Mouse (Mus musculus): ENCODE results near the gene Olfr153. TPM values are rescaled to one million over a fixed set of nuclear protein-coding genes. Genes with fewer than 3 reads are reported as not detected.
"Not testable (repeated sequence)": the region's sequence is repeated elsewhere in the genome, so short reads cannot be mapped to it uniquely, and the experiment has no call there.

Gene Olfr153
- polyA plus RNA-seq, 1 experiment from 2014 or later = not detected

DNA sequence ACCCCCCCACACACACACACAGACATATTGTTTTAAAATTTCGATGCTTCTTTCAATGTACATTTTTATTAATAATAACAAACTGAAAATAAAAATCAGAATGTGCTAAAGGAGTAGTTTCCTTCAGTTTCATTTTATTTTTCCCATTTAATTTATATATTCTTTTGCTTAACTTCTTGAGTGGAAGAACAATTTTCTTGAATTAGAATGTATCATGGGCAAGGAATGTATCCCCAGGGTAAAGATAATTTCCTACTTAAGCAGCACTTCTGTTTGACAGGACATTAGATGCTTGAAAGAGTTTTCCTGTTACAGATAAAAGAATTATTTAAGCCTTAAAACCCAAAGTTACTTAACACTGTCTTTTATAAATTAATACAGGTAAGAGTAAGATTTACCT is 42.0 kb downstream of the Olfr153 start, which contains the start of gene Olfr1129:
TSS of gene Olfr1129 (plus strand) at position 301 of the 400 bp plus-strand sequence.
- H3K9me3 ChIP-seq; ATAC-seq (ENCODE audit: extremely low read depth, insufficient number of reproducible peaks, low FRiP score, low TSS enrichment); H3K27me3 ChIP-seq (replicated peaks); H3K4me2 ChIP-seq; H3K4me1 ChIP-seq; H3K4me3 ChIP-seq; H3K36me3 ChIP-seq; H3K27ac ChIP-seq (replicated peaks); H3K9ac ChIP-seq: not testable (repeated sequence)
- WGBS = 71% methylated on average over 1 of the region's 1 CpGs

Other genes starting within 250 kb of the Olfr153 start
- not detected in 2 replicates for gene Olfr1118, start 224.2 kb upstream of the Olfr153 start, polyA plus RNA-seq (2015; fragmentation: Nextera tagmentation; extraction: Ambion mirVana)
- not detected in 2 replicates for gene Olfr1120, start 177.0 kb upstream of the Olfr153 start, polyA plus RNA-seq (2015; fragmentation: Nextera tagmentation; extraction: Ambion mirVana)
- gene Olfr1121, start 161.9 kb upstream of the Olfr153 start, polyA plus RNA-seq (2015; fragmentation: Nextera tagmentation; extraction: Ambion mirVana) = not detected in 2 replicates
- not detected in 2 replicates for gene Olfr1122, start 145.9 kb upstream of the Olfr153 start, polyA plus RNA-seq (2015; fragmentation: Nextera tagmentation; extraction: Ambion mirVana)
- not detected in 2 replicates for gene Olfr1123, start 115.2 kb upstream of the Olfr153 start, polyA plus RNA-seq (2015; fragmentation: Nextera tagmentation; extraction: Ambion mirVana)
- gene Olfr1124, start 101.5 kb upstream of the Olfr153 start, polyA plus RNA-seq (2015; fragmentation: Nextera tagmentation; extraction: Ambion mirVana) = 0.05 and 0.08 TPM in 2 replicates
- not detected in 2 replicates for gene Olfr1126, start 77.8 kb upstream of the Olfr153 start, polyA plus RNA-seq (2015; fragmentation: Nextera tagmentation; extraction: Ambion mirVana)
- not detected in 2 replicates for gene Pramel7, start 34.7 kb upstream of the Olfr153 start, polyA plus RNA-seq (2015; fragmentation: Nextera tagmentation; extraction: Ambion mirVana)
- gene Pramel6, start 25.2 kb upstream of the Olfr153 start, polyA plus RNA-seq (2015; fragmentation: Nextera tagmentation; extraction: Ambion mirVana) = not detected in 2 replicates
- not detected in 2 replicates for gene Olfr1128, start 13.7 kb downstream of the Olfr153 start, polyA plus RNA-seq (2015; fragmentation: Nextera tagmentation; extraction: Ambion mirVana)
- gene Olfr1129, start 42.1 kb downstream of the Olfr153 start, polyA plus RNA-seq (2015; fragmentation: Nextera tagmentation; extraction: Ambion mirVana) = not detected in 2 replicates
- not detected in 2 replicates for gene Olfr1130, start 74.4 kb downstream of the Olfr153 start, polyA plus RNA-seq (2015; fragmentation: Nextera tagmentation; extraction: Ambion mirVana)
- not detected in 2 replicates for gene Olfr1131, start 95.3 kb downstream of the Olfr153 start, polyA plus RNA-seq (2015; fragmentation: Nextera tagmentation; extraction: Ambion mirVana)
- gene Olfr1132, start 105.7 kb downstream of the Olfr153 start, polyA plus RNA-seq (2015; fragmentation: Nextera tagmentation; extraction: Ambion mirVana) = not detected in 2 replicates
- gene Olfr1133, start 115.6 kb downstream of the Olfr153 start, polyA plus RNA-seq (2015; fragmentation: Nextera tagmentation; extraction: Ambion mirVana) = not detected in 2 replicates
- not detected in 2 replicates for gene Olfr1134, start 126.7 kb downstream of the Olfr153 start, polyA plus RNA-seq (2015; fragmentation: Nextera tagmentation; extraction: Ambion mirVana)
- not detected in 2 replicates for gene Olfr1135, start 141.9 kb downstream of the Olfr153 start, polyA plus RNA-seq (2015; fragmentation: Nextera tagmentation; extraction: Ambion mirVana)
- gene Olfr1136, start 162.2 kb downstream of the Olfr153 start, polyA plus RNA-seq (2015; fragmentation: Nextera tagmentation; extraction: Ambion mirVana) = not detected in 2 replicates
- gene Olfr1137, start 181.4 kb downstream of the Olfr153 start, polyA plus RNA-seq (2015; fragmentation: Nextera tagmentation; extraction: Ambion mirVana) = not detected in 2 replicates
- gene Olfr1138, start 208.2 kb downstream of the Olfr153 start, polyA plus RNA-seq (2015; fragmentation: Nextera tagmentation; extraction: Ambion mirVana) = not detected in 2 replicates
- gene Olfr1140, start 212.0 kb downstream of the Olfr153 start, polyA plus RNA-seq (2015; fragmentation: Nextera tagmentation; extraction: Ambion mirVana) = not detected in 2 replicates
- gene Olfr1141, start 222.2 kb downstream of the Olfr153 start, polyA plus RNA-seq (2015; fragmentation: Nextera tagmentation; extraction: Ambion mirVana) = not detected in 2 replicates
- gene Olfr152, start 247.7 kb downstream of the Olfr153 start, polyA plus RNA-seq (2015; fragmentation: Nextera tagmentation; extraction: Ambion mirVana) = not detected in 2 replicates